Mouse (Mus musculus): ENCODE results near the gene Olfr430. TPM values are rescaled to one million over a fixed set of nuclear protein-coding genes. Genes with fewer than 3 reads are reported as not detected.
"Not testable (repeated sequence)": the region's sequence is repeated elsewhere in the genome, so short reads cannot be mapped to it uniquely, and the experiment has no call there.

Gene Olfr430
- polyA plus RNA-seq (2012; rRNA removed) = not detected in 2 replicates

- Histone ChIP-seq H3K4me1 (ENCODE audit: control insufficient read depth, insufficient read depth, low read length) (no peaks in the 10 kb centered on the region), H3K4me3 (ENCODE audit: insufficient read depth, low read length) (no peak within 1 kb of the TSS)
- TF ChIP-seq POLR2A (IDR thresholded peaks at IDR 0.05; ENCODE audit: extremely low read depth, insufficient read depth, low read length) = no peak
- TF ChIP-seq CTCF (IDR thresholded peaks at IDR 0.05; ENCODE audit: extremely low read depth, insufficient read depth, low read length) = no peak
Measured at GRCm38 (mm10) chr1:174066305-174066704, at the start of gene Olfr430. Olfr430 (plus strand) TSS chr1:174066605.

GRCm38 (mm10) chr1:174031698-174032097 is 34.7 kb upstream of the Olfr430 start, which contains the start of gene Ifi205:
Ifi205 (minus strand) TSS chr1:174031810.
- no peak within 1 kb of the TSS for H3K27ac ChIP-seq (ENCODE audit: insufficient read depth, low read length)
- TF ChIP-seq POLR2A (IDR thresholded peaks at IDR 0.05; ENCODE audit: extremely low read depth, insufficient read depth, low read length) = no peak
- no peak for TF ChIP-seq CTCF (IDR thresholded peaks at IDR 0.05; ENCODE audit: extremely low read depth, insufficient read depth, low read length)
- no peaks in the 10 kb centered on the region for H3K4me1 ChIP-seq (ENCODE audit: control insufficient read depth, insufficient read depth, low read length)
- no peak within 1 kb of the TSS for H3K4me3 ChIP-seq (ENCODE audit: insufficient read depth, low read length)

More at GRCm38 (mm10) chr1:174066305-174066704, at the start of gene Olfr430:
- no peak within 1 kb of the TSS for H3K27ac ChIP-seq (ENCODE audit: insufficient read depth, low read length)

DNA sequence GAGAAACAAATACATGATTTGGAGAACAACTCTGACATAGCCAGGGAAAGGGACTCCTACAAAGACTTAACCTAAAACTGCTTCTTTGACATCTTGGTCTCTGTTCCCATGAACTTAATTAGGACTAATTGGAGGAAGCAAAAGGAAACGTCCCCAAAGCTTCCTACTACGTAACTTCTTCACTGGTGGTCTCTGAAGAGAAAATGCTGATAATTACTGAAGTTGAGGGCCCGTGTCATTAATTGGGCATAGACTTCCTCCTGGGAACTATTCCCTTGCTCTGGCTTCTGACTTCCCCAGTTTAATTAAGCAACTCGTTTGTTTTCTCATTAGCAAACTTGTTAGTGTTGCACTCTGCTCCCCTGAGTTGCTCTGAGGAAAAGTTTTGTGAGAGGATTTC is 30.6 kb upstream of the Olfr430 start:
- no peak overlapping the region for H3K27ac ChIP-seq (ENCODE audit: insufficient read depth, low read length)
- no peaks in the 10 kb centered on the region for H3K4me1 ChIP-seq (ENCODE audit: control insufficient read depth, insufficient read depth, low read length)
- H3K4me3 ChIP-seq (ENCODE audit: insufficient read depth, low read length) = no peak overlapping the region
- no peak for TF ChIP-seq POLR2A (IDR thresholded peaks at IDR 0.05; ENCODE audit: extremely low read depth, insufficient read depth, low read length)
- TF ChIP-seq CTCF (IDR thresholded peaks at IDR 0.05; ENCODE audit: extremely low read depth, insufficient read depth, low read length) = no peak

GRCm38 (mm10) chr1:174038480-174038879 is 27.9 kb upstream of the Olfr430 start:
- TF ChIP-seq CTCF (IDR thresholded peaks at IDR 0.05; ENCODE audit: extremely low read depth, insufficient read depth, low read length) = no peak
- TF ChIP-seq POLR2A (IDR thresholded peaks at IDR 0.05; ENCODE audit: extremely low read depth, insufficient read depth, low read length) = no peak
- Histone ChIP-seq H3K27ac (ENCODE audit: insufficient read depth, low read length) (no peak overlapping the region), H3K4me1 (ENCODE audit: control insufficient read depth, insufficient read depth, low read length) (no peaks in the 10 kb centered on the region), H3K4me3 (ENCODE audit: insufficient read depth, low read length) (no peak overlapping the region)

GRCm38 (mm10) chr1:174040523-174041177 is 25.8 kb upstream of the Olfr430 start, which contains the start of gene Olfr433:
Olfr433 (plus strand) TSS chr1:174040705.
- H3K4me1 ChIP-seq (ENCODE audit: control insufficient read depth, insufficient read depth, low read length) = no peaks in the 10 kb centered on the region
- H3K27ac ChIP-seq (ENCODE audit: insufficient read depth, low read length) = no peak within 1 kb of the TSS
- no peak for TF ChIP-seq POLR2A (IDR thresholded peaks at IDR 0.05; ENCODE audit: extremely low read depth, insufficient read depth, low read length)
- TF ChIP-seq CTCF (IDR thresholded peaks at IDR 0.05; ENCODE audit: extremely low read depth, insufficient read depth, low read length) = no peak
- no peak within 1 kb of the TSS for H3K4me3 ChIP-seq (ENCODE audit: insufficient read depth, low read length)

GRCm38 (mm10) chr1:174042091-174042884 is 24.1 kb upstream of the Olfr430 start:
- H3K4me3 ChIP-seq (ENCODE audit: insufficient read depth, low read length); H3K27ac ChIP-seq (ENCODE audit: insufficient read depth, low read length); H3K4me1 ChIP-seq (ENCODE audit: control insufficient read depth, insufficient read depth, low read length): not testable (repeated sequence)

DNA sequence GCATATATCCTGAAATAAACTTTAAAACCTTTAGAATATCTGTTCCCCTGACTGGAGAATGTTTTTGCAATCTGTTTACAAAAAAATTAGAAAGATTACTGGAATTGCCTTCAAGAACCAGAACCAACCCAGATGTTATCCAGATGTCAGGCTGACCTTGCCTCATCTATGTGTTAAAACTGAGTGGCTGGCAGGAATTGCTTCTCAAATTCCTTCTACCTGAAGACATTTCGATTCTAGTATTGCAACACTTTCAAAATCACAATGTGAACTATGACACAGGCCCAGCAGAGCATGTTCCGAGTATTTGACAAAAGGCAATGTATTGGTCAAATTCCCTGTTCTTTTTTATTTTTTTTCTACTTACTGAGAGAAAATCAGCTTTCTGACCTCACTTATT is 22.0 kb upstream of the Olfr430 start:
- no peak for TF ChIP-seq POLR2A (IDR thresholded peaks at IDR 0.05; ENCODE audit: extremely low read depth, insufficient read depth, low read length)
- Histone ChIP-seq H3K27ac (ENCODE audit: insufficient read depth, low read length) (no peak overlapping the region), H3K4me1 (ENCODE audit: control insufficient read depth, insufficient read depth, low read length) (no peaks in the 10 kb centered on the region), H3K4me3 (ENCODE audit: insufficient read depth, low read length) (no peak overlapping the region)

DNA sequence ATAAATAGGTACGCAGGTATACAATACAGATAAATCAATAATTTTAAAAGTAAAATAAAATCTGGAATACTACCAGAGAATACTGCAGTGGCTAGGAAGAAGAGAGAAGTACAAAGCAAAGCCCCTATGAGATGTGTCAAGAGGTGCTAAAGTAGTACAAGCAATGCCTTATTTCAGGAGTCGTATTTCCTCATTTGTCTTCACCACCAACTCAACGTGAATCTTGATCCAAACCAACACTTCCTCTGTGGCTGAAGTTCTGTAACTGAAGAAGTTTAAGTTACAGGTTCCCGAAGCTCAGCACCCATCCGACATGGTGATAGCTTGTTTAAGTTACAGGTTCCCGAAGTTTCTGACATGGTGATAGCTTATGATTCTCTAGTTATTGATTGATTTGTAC is 18.2 kb upstream of the Olfr430 start:
- not testable (repeated sequence) for H3K4me3 ChIP-seq (ENCODE audit: insufficient read depth, low read length); H3K27ac ChIP-seq (ENCODE audit: insufficient read depth, low read length)

GRCm38 (mm10) chr1:174048893-174049292 is 17.5 kb upstream of the Olfr430 start, which contains the start of gene Olfr432:
Olfr432 (plus strand) TSS chr1:174049205.
- Histone ChIP-seq H3K27ac (ENCODE audit: insufficient read depth, low read length) (no peak within 1 kb of the TSS), H3K4me3 (ENCODE audit: insufficient read depth, low read length) (no peak within 1 kb of the TSS), H3K4me1 (ENCODE audit: control insufficient read depth, insufficient read depth, low read length) (no peaks in the 10 kb centered on the region)
- no peak for TF ChIP-seq CTCF (IDR thresholded peaks at IDR 0.05; ENCODE audit: extremely low read depth, insufficient read depth, low read length)
- TF ChIP-seq POLR2A (IDR thresholded peaks at IDR 0.05; ENCODE audit: extremely low read depth, insufficient read depth, low read length) = no peak

More for the DNA sequence above, 18.2 kb upstream of the Olfr430 start:
- H3K4me1 ChIP-seq (ENCODE audit: control insufficient read depth, insufficient read depth, low read length) = not testable (repeated sequence)

- not testable (repeated sequence) for H3K4me1 ChIP-seq (ENCODE audit: control insufficient read depth, insufficient read depth, low read length); H3K4me3 ChIP-seq (ENCODE audit: insufficient read depth, low read length); H3K27ac ChIP-seq (ENCODE audit: insufficient read depth, low read length)
Measured at GRCm38 (mm10) chr1:174049357-174049756, 17.0 kb upstream of the Olfr430 start.
